Mouse (Mus musculus): ENCODE results near the gene Phf20.
"Not testable (repeated sequence)": the region's sequence is repeated elsewhere in the genome, so short reads cannot be mapped to it uniquely, and the experiment has no call there.

Phf20 gene

DNA sequence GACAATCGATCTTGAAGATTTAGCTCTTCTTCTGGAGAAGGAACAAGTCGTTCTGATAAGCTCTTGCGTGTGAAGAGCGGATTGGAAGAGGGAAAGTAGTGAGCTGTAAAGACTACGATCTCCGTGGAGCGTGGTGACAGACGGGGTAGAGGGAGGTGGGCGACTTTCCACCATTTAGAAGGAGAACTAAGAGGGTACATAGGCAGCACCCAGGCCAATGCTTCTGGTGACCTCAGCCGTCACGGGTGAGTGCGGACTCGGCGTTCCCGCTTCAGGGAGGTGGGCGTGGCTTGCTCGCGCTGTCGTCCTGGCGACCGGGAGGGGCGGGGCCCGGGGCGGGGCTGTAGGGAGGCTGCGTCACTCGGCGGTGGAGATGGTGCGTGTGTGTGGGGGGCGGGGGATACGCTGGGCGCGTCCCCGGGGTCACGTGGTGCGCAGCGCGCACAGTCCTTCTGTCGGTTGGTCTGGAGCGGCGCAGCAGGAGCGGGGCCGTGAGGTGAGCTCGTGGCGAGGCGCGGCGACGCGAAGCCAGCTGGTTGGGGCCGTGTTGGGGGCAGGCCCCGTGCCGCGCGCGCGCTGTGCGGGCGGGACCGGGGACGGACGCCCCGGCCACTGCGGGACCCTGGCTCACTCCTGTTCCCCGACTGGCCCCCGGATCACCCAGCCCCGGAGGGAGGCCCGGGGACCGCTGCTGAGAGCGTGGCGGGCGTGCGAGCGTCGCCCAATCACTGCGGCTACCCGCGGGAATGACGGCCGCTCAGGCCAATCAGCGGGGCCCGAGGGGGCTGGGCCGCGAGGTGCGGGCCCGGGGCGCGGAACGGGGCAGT lies at the start of gene Phf20:
Phf20 (plus strand) TSS at position 165 of the 827 bp plus-strand sequence.
- DNase-seq (ENCODE audit: low spot score in 2 of 2) = peak; percentile 96 to 97

DNA sequence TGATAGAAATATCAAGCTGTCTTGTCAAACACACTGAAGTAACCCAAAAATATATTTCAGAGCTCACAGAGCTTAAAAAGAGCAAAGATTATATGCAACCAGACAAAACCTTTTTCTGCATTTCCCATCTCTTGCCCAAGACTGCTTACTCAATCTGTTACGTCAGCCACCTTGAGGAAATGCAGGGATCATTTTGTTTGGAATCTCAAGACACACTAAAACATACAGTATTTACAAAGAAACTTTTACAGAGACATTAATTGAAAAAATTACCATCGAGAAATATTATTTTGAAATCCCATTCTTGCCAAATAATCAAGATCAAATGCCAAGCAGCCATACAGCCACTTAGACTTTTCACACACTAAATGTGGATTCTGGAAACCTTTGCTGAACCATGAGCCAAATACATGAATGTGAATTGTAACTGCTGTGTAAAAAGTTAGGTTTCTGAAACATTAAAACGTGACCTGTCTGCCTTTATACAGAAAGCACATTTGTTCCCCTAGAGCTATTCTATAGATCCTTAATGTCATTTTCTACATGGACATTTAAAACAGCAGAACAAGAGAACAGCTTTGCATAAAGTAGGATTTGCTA lies 48.9 kb upstream of the Phf20 start:
- DNase-seq (ENCODE audit: low spot score in 2 of 2) = no peak

- DNase-seq (ENCODE audit: low spot score in 2 of 2) = no peak
These were observed 44.7 kb upstream of the Phf20 start for GRCm38 (mm10) chr2:156151538-156151937.

DNA sequence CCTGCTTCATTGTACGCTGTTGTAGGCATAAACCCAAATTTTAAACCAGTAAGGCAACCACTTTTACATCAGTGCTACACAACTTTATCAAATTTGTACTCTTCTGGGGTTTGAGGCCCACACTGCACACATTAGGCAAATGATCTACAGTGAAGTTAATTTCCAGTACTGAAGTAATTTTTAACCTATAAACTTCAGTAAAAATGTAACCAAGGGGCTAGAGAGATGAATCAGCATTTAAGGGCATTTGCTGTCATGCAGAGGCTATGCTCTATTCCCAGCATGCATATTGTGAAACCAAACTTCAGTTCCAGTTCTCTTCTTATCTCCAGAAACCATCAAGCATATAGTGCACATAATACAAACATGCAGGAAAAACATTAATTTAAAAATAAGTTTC lies 30.8 kb upstream of the Phf20 start:
- DNase-seq (ENCODE audit: low spot score in 2 of 2) = no peak

- DNase-seq (ENCODE audit: low spot score in 2 of 2) = no peak
These were observed 29.7 kb upstream of the Phf20 start for GRCm38 (mm10) chr2:156166557-156166956.

DNA sequence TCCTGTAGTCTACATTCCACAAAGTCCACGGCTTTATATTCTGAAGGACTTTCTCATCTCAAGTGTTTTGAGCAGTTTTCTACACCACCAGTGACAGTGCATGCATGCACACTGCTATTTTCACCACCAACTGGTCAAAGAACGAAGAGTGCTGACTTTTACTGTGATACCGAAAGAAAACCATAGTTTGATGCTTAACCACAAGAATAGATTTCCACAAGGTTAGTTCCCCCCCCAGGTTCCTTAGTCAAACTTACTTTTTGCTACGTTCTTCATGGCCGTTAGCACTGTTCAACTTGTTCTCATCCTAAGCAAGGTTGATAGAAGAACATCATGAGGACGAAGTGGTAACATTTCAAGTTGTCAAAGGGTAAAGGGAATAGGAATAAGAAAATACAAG lies 19.2 kb upstream of the Phf20 start:
- no peak for DNase-seq (ENCODE audit: low spot score in 2 of 2)

GRCm38 (mm10) chr2:156177651-156178050 lies 18.6 kb upstream of the Phf20 start:
- DNase-seq (ENCODE audit: low spot score in 2 of 2) = no peak

GRCm38 (mm10) chr2:156179046-156179795 lies 17.0 kb upstream of the Phf20 start:
- DNase-seq (ENCODE audit: low spot score in 2 of 2) = peak; percentile 68 to 77

DNA sequence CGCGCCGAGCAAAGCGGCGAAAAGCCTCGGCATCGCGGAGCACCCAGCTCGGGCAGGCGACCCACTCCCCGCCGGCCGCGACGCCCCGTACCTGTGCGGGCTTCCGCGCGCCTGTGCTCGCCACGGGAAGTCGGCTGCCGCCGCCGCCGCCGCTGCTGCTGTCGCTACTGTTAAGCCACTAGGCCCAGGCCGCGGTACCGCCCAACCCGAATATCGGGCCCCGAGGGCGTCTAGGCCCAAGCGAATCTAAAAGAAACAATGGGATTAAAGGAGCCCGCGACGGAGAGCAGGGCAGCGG lies 16.5 kb upstream of the Phf20 start:
- no peak for DNase-seq (ENCODE audit: low spot score in 2 of 2)

GRCm38 (mm10) chr2:156180094-156180821 lies 16.0 kb upstream of the Phf20 start, which contains the start of gene Rbm39:
Gene Rbm39 (minus strand): TSS chr2:156180238.
- DNase-seq (ENCODE audit: low spot score in 2 of 2) = peak; percentile 100

DNA sequence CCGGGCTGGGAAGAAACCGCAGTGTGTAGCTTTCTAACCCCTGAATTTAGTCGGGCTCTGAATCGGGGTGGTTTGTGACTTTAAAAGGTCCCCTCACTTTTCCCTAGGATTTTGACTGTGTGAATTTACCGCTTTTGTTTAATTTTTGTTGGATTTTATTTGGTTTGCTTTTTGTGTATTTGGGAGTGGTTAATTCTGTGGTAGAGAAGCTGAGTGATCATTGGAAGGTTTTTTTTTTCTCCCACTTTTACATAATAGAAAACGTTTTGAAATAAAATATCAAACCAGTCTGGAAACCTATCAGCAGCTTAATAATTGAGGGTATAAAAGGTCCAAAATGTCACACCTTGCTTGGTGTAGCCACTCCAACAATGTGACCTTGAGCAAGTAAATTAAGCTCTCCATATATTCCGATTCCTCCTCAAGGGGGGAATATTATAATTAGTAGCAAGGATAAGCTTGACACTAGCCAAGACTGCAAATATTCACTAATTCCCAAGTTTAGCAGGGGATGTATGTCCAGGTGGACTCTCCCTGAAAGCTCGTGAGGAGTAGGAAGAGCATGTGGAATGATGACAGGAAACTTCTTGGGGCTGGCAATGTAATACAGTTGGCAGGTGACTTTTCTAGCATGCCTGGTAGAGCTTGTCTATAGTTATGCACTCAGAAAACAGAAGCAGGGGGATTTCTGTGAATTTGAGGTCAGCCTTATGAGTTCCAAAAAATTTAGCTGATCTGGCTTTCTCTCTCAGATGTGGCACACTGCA lies 15.3 kb upstream of the Phf20 start:
- no peak for DNase-seq (ENCODE audit: low spot score in 2 of 2)

GRCm38 (mm10) chr2:156181592-156181991 lies 14.7 kb upstream of the Phf20 start:
- DNase-seq (ENCODE audit: low spot score in 2 of 2) = no peak

DNA sequence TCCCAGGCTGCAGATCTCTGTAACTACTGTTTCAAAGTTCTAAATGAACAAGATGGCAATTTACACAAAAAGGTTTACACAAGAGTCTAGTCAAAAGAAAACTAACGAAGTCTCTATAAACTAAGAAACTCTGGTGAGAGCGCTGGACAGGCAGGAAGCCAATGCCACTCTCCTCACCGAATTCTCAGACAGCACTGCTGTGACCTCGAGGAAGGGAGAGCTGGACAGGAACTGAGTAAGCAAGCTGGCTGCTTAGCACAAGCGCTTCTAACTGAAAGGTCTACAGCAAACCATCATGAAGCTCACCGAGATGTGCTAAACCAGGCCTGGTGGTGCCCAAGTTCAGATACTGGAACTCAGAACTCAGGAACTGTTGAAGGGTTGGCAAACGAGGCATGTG lies 7.0 kb upstream of the Phf20 start:
- not testable (repeated sequence) for DNase-seq (ENCODE audit: low spot score in 2 of 2)

DNA sequence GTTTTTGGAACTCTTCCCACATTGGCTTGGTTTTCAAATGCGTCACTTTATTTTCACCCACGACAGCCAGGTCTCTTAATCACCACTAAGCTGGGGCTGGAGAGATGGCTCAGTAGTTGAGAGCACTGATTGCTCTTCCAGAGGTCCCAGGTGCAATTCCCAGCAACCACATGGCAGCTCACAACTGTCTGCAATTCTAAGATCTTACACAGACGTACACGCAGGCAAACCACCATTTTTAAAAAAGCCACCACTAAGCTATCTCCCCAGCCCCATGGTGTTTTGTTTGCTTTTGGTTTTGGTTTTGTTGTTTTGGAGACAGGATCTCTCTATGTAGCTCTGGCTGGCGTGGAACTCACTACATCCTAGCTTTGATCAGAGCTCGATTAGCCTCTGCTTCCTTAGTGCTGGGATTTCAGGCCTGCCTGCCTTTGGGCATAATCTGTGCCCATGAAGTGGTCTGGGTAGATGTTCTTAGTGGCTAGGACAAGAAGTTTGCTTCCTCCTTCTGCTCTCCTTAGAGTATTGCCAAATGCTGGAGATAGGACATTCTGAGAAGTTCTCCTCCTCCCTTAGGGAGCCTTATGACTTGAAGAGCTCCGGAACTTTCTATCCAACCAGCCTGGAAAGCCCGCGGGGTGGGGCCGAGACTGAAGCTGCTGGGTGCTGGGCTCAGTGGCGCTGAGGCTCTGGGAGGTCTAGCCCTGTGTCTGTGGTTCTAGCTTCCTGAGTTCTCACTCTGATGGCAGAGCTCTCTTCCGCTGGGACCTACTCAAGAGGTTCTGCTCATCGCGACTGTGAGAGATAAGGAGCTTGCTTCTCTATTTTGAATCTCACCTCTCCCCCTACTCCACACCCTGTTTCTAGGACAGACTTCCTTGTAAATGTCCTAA lies 6.0 kb upstream of the Phf20 start:
- no peak for DNase-seq (ENCODE audit: low spot score in 2 of 2)

DNA sequence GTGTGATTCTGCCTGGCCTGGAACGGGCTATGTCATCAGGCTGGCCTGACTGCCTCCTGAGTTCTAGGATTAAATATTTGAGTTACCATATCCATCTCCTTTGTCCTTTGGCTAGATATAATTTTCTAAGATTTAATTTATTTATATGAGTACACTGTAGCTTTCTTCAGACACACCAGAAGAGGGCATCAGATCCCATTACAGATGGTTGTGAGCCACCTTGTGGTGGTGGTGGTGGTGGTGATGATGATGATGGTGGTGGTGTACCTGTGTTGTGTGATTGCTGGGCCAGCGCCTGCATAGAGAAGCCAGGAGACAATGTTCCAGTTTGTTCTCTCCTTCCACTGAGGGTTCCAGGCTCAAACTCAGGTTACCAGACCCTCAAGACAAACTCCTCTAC lies 4.7 kb upstream of the Phf20 start:
- no peak for DNase-seq (ENCODE audit: low spot score in 2 of 2)

DNA sequence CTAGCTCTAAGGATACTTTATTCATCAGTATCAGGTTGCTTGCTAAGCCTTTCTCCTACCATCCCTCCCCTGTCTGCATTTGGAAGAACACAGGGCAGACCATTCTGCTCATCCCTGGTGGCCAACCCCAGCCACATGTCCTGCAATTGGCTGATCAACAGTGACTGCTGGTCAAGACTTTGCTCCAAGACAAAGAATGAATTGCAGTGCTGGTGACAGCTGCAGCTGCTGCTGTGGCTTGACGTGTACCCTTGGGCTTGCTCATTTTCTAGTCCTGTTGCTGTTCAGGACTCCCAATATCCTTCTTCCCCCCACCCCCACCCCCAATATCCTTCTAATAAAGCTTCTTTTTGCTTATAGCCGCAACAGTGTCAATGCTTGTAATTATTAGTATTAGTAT lies 4.2 kb upstream of the Phf20 start:
- DNase-seq (ENCODE audit: low spot score in 2 of 2) = no peak

DNA sequence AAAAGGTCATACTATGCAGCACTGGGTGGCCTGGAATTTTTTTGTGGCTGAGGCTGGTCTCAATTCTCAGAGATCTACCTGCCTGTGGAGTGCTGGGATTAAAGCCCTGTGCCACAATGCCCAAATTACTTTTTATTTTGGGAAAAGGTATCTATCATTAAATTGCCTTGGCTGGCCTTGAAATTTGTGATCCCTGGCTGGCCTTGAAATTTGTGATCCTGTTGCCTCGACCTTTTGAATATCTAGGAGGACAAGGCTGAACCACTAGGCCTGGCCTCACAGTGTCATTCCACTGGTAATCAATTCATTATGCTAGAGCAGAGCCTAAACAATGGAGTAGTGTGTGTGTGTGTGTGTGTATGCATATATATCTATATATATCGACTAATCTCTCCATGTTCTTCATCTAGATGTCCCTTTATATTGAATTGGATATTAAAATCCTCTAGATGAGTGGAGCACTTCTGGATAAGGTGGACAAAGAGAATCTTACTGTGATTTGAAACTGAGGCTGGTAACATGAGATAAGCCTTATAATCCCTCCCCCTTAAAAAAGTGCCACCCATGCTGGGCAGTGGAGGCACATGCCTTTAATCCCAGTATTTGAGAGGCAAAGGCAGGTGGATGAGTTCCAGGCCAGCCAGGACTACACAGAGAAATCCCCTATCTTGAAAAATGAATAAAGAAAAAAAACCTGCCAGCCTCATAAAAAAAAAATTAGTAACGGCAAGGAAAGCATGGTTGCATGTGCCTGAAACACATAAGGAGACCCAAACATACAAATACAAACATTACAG lies 3.0 kb upstream of the Phf20 start:
- no peak for DNase-seq (ENCODE audit: low spot score in 2 of 2)

- no peak for DNase-seq (ENCODE audit: low spot score in 2 of 2)
These were observed 1.7 kb upstream of the Phf20 start for GRCm38 (mm10) chr2:156194571-156194970.

GRCm38 (mm10) chr2:156197129-156197911 lies 1.1 kb downstream of the Phf20 start:
- DNase-seq (ENCODE audit: low spot score in 2 of 2) = no peak
